Mouse (Mus musculus): ENCODE measurements around the gene Aff3. TPM values are rescaled to one million over a fixed set of nuclear protein-coding genes. Genes with fewer than 3 reads are reported as not detected.

Gene Aff3
- total and polyA plus RNA-seq, 2 experiments from 2014 or later = 23.1 to 55.6 TPM

DNA sequence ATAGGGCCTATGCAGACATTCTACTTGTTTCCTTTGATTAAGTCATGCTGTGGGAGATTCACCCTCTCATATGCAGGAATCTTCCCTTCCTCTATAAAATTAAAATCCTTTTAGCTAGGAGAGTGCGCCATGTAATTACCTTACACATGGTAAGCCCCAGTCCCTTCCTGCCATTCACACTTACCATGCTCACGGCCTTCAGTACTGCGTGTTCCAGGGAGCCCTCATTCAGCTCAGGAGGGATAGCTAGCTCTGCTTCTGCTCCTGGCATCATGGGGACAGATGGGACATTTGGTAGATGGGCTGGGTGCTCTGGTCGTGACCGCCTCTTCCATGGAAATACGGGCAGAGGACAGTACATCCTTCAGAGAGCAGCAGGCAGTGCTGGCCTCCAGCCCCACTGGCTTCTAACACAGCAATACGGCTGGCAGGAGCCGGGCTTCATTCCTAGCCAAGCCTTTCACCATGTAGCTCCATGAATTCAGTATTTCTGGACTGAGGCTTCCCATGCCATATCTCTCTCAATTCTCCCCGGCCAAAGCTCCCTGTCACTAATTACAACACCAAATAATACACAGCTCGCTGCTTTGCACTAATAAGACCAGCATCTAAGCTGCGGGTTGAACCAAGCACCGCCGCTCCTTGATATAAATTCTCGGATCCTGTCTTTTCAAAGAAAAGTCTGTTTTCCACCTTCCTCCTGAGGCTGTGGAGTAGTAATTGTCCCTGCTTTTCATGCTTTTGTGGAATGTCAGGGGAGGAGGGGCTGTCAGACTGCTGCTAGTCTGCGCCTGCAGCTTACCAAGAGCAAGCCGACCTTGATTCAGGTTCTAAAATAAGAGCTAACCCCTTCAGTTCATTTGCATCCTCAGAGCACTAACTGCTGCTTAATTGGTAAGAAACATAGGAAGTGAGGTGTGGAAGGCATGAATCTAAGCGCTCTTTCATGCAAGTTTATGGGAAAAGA is 464.8 kb downstream of the Aff3 start:
- ATAC-seq (peak; percentile 79), DNase-seq (ENCODE audit: low spot score) (peak; percentile 76)
- Histone ChIP-seq H3K9ac (replicated peaks; ENCODE audit: low read length) (peak overlapping the region; percentile 19; the same call in 1 of the 2 replicates), H3K4me3 (ENCODE audit: low read length) (no peak overlapping the region), H3K4me1 (ENCODE audit: insufficient read depth, low read length) (peaks cover 30% of the 10 kb centered on the region), H3K9me3 (ENCODE audit: low read length) (no peaks in the 10 kb centered on the region), H3K27me3 (ENCODE audit: insufficient read depth, low read length) (no peaks in the 10 kb centered on the region), H3K36me3 (ENCODE audit: insufficient read depth, low read length) (no peaks in the 10 kb centered on the region), H3K27ac (peak overlapping the region; percentile 85), H3K4me2 (ENCODE audit: low read depth, low read length) (peak overlapping the region; percentile 8)
- 25% methylated on average over 17 of the region's 17 CpGs for WGBS
- no peak for TF ChIP-seq CTCF (IDR thresholded peaks at IDR 0.05; ENCODE audit: low read depth)

GRCm38 (mm10) chr1:38198393-38199029 is 466.2 kb downstream of the Aff3 start:
- no peaks in the 10 kb centered on the region for H3K27me3 ChIP-seq (ENCODE audit: insufficient read depth, low read length)
- H3K4me2 ChIP-seq (ENCODE audit: low read depth, low read length) = 0 out of 2 replicates have a peak overlapping the region, but pooled peaks have one; percentile 24
- no peak for TF ChIP-seq CTCF (IDR thresholded peaks at IDR 0.05; ENCODE audit: low read depth)
- WGBS = 20% methylated on average over 15 of the region's 15 CpGs
- H3K9me3 ChIP-seq (ENCODE audit: low read length) = no peaks in the 10 kb centered on the region
- peak; percentile 48 for ATAC-seq
- no peak overlapping the region for H3K4me3 ChIP-seq (ENCODE audit: low read length)
- DNase-seq (ENCODE audit: low spot score) = peak; percentile 70
- H3K4me1 ChIP-seq (ENCODE audit: insufficient read depth, low read length) = peaks cover 30% of the 10 kb centered on the region
- H3K9ac ChIP-seq (replicated peaks; ENCODE audit: low read length) = no peak overlapping the region
- H3K36me3 ChIP-seq (ENCODE audit: insufficient read depth, low read length) = no peaks in the 10 kb centered on the region
- peak overlapping the region; percentile 85 for H3K27ac ChIP-seq

GRCm38 (mm10) chr1:38197145-38197682 is 467.5 kb downstream of the Aff3 start:
- no peak overlapping the region for H3K27ac ChIP-seq
- ATAC-seq (0 out of 2 replicates have a peak, but pooled peaks have one; percentile 21), DNase-seq (ENCODE audit: low spot score) (peak; percentile 52)
- H3K9me3 ChIP-seq (ENCODE audit: low read length) = no peaks in the 10 kb centered on the region
- TF ChIP-seq CTCF (IDR thresholded peaks at IDR 0.05; ENCODE audit: low read depth) = no peak
- H3K4me2 ChIP-seq (ENCODE audit: low read depth, low read length) = no peak overlapping the region
- no peaks in the 10 kb centered on the region for H3K27me3 ChIP-seq (ENCODE audit: insufficient read depth, low read length)
- 48% methylated on average over 8 of the region's 8 CpGs for WGBS
- peaks cover 30% of the 10 kb centered on the region for H3K4me1 ChIP-seq (ENCODE audit: insufficient read depth, low read length)
- H3K36me3 ChIP-seq (ENCODE audit: insufficient read depth, low read length) = no peaks in the 10 kb centered on the region
- no peak overlapping the region for H3K9ac ChIP-seq (replicated peaks; ENCODE audit: low read length)
- H3K4me3 ChIP-seq (ENCODE audit: low read length) = no peak overlapping the region

DNA sequence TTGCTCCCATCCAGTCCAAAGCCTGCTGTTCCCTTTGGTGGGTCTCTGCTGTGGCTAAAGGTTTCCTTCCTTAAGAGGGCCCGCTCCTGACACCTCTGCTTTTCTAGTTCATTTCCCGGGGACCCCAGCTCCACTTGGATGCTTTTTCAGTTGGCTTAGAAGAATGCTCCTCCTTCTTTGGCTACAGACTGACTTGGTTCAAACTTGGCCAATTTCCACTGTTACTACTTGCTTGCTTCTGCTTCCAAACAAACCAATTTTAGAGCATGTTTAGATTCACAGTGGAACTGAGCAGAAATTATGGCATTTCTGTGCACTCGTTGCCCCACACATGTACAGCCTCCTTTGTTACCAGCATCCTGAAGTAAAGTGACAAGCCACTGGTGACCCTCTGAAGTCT is 469.0 kb downstream of the Aff3 start:
- Histone ChIP-seq H3K4me2 (ENCODE audit: low read depth, low read length) (no peak overlapping the region), H3K4me1 (ENCODE audit: insufficient read depth, low read length) (peaks cover 30% of the 10 kb centered on the region), H3K36me3 (ENCODE audit: insufficient read depth, low read length) (no peaks in the 10 kb centered on the region), H3K9ac (replicated peaks; ENCODE audit: low read length) (no peak overlapping the region), H3K27ac (no peak overlapping the region), H3K27me3 (ENCODE audit: insufficient read depth, low read length) (no peaks in the 10 kb centered on the region), H3K4me3 (ENCODE audit: low read length) (no peak overlapping the region), H3K9me3 (ENCODE audit: low read length) (no peaks in the 10 kb centered on the region)
- 72% methylated on average over 3 of the region's 3 CpGs for WGBS
- TF ChIP-seq CTCF (IDR thresholded peaks at IDR 0.05; ENCODE audit: low read depth) = no peak
- no peak for ATAC-seq
- no peak for DNase-seq (ENCODE audit: low spot score)

GRCm38 (mm10) chr1:38186227-38186545 is 478.6 kb downstream of the Aff3 start:
- Histone ChIP-seq H3K27me3 (ENCODE audit: insufficient read depth, low read length) (no peaks in the 10 kb centered on the region), H3K27ac (no peak overlapping the region), H3K4me3 (ENCODE audit: low read length) (no peak overlapping the region), H3K9me3 (ENCODE audit: low read length) (no peaks in the 10 kb centered on the region), H3K4me2 (ENCODE audit: low read depth, low read length) (no peak overlapping the region), H3K36me3 (ENCODE audit: insufficient read depth, low read length) (peaks cover 17% of the 10 kb centered on the region), H3K4me1 (ENCODE audit: insufficient read depth, low read length) (no peaks in the 10 kb centered on the region), H3K9ac (replicated peaks; ENCODE audit: low read length) (no peak overlapping the region)
- no peak for TF ChIP-seq CTCF (IDR thresholded peaks at IDR 0.05; ENCODE audit: low read depth)
- DNase-seq (ENCODE audit: low spot score) (no peak), ATAC-seq (no peak)
- 80% methylated on average over 5 of the region's 5 CpGs for WGBS

- 47% methylated on average over 17 of the region's 17 CpGs for WGBS
- Histone ChIP-seq H3K27me3 (ENCODE audit: insufficient read depth, low read length) (no peaks in the 10 kb centered on the region), H3K4me1 (ENCODE audit: insufficient read depth, low read length) (no peaks in the 10 kb centered on the region), H3K36me3 (ENCODE audit: insufficient read depth, low read length) (peaks cover 17% of the 10 kb centered on the region), H3K9me3 (ENCODE audit: low read length) (no peaks in the 10 kb centered on the region), H3K4me3 (ENCODE audit: low read length) (no peak overlapping the region), H3K4me2 (ENCODE audit: low read depth, low read length) (no peak overlapping the region), H3K27ac (no peak overlapping the region), H3K9ac (replicated peaks; ENCODE audit: low read length) (no peak overlapping the region)
- peak; percentile 100 for TF ChIP-seq CTCF (IDR thresholded peaks at IDR 0.05; ENCODE audit: low read depth)
- ATAC-seq = peak; percentile 81
- peak; percentile 92 for DNase-seq (ENCODE audit: low spot score)
Observed at GRCm38 (mm10) chr1:38185517-38186226, 479.1 kb downstream of the Aff3 start.

Measured in hindbrain, postnatal 0 days (tissue).